Mouse (Mus musculus) erythroblast, embryonic 14.5 days (primary cell): ENCODE measurements around the gene Apol7c. TPM values are rescaled to one million over a fixed set of nuclear protein-coding genes. Genes with fewer than 3 reads are reported as not detected.
"Not testable (repeated sequence)": the region's sequence is repeated elsewhere in the genome, so short reads cannot be mapped to it uniquely, and the experiment has no call there.

Experiments
- H3K27me3 ChIP-seq: 2 replicates; pipeline ENCODE4 v1.6.1; 2012; ENCODE audit warnings: inconsistent platforms; ENCODE audit not compliant: control insufficient read depth
- H3K36me3 ChIP-seq: 2 replicates; pipeline ENCODE4 v1.6.1; 2012; ENCODE audit warnings: mild to moderate bottlenecking, inconsistent platforms; ENCODE audit not compliant: control insufficient read depth
- H3K4me1 ChIP-seq: 2 replicates; pipeline ENCODE4 v1.6.1; 2012; ENCODE audit warnings: inconsistent platforms; ENCODE audit not compliant: control insufficient read depth
- H3K4me3 ChIP-seq: replicated peaks from 2 replicates; pipeline ENCODE3; 2012; ENCODE audit warnings: moderate library complexity, mild to moderate bottlenecking, inconsistent platforms
- H3K9me3 ChIP-seq: 2 replicates; pipeline ENCODE4 v1.6.1; 2012; ENCODE audit warnings: low read length, inconsistent platforms, mixed read lengths; ENCODE audit not compliant: control insufficient read depth
- GATA1 ChIP-seq: IDR thresholded peaks from 2 replicates; pipeline ENCODE4 v1.6.1; 2012; ENCODE audit warnings: low read length, inconsistent platforms, mixed read lengths
- TAL1 ChIP-seq: IDR thresholded peaks from 3 replicates; pipeline ENCODE4 v1.6.1; 2012; ENCODE audit warnings: low read length, inconsistent platforms, mixed read lengths
- polyA plus RNA-seq: library from polyadenylated mRNA; stranded (reverse); fragments of >175 nt; gene quantifications from 2 replicates; pipeline ENCODE4 v1.2.3, GENCODE M21; 2012

Apol7c gene
- not detected in 2 replicates for polyA plus RNA-seq

DNA sequence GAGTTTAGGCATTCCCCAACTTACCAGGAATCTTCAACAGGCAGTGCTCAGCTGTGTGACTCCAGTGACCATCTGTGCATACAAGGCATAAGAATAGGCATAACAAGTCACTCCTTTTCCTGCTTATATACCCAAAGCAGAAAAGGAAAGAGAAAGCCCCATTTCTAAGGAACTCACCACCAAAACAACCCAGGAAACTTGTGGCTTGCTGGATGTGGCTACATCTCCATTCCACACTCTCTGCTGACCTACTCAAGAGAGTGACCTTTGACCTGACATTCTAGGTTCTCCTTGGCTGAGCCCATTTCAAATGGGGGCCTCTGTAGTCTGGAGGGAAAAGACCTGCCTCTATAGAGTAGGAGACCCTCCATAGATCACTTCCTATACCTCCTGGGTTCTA lies at the start of gene Apol7c:
Gene Apol7c, minus strand, starts transcription at position 101 of the 400 bp plus-strand sequence.
- no peaks in the 10 kb centered on the region for H3K4me1 ChIP-seq
- H3K36me3 ChIP-seq = no peaks in the 10 kb centered on the region
- TF ChIP-seq TAL1 (no peak), GATA1 (no peak)

DNA sequence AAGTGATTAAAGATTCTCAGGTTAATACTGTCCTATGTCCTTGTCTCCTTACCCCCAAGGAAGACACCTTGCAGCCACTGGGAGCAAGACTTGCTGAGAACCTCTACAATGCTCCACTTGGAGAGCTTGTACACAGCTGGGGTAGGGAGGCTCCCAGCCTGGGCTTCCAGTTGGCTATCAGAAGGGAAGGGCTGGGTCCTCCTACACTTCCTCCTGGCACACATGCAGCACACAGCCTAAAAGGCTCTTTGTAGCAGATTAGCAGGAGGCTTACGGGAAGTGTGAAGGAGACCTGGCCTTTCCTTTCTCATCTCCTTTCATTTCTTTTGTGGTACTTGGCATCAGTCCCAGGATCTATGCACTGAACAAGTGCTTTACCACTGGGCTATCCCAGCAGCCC lies 48.6 kb upstream of the Apol7c start:
- Histone ChIP-seq H3K36me3 (no peaks in the 10 kb centered on the region), H3K9me3 (no peaks in the 10 kb centered on the region), H3K4me1 (no peaks in the 10 kb centered on the region), H3K27me3 (no peaks in the 10 kb centered on the region), H3K4me3 (no peak overlapping the region)
- TF ChIP-seq TAL1 = no peak
- TF ChIP-seq GATA1 = no peak

More for the DNA sequence above, at the start of gene Apol7c:
- no peaks in the 10 kb centered on the region for H3K9me3 ChIP-seq
- H3K4me3 ChIP-seq = no peak within 1 kb of the TSS
- no peaks in the 10 kb centered on the region for H3K27me3 ChIP-seq

DNA sequence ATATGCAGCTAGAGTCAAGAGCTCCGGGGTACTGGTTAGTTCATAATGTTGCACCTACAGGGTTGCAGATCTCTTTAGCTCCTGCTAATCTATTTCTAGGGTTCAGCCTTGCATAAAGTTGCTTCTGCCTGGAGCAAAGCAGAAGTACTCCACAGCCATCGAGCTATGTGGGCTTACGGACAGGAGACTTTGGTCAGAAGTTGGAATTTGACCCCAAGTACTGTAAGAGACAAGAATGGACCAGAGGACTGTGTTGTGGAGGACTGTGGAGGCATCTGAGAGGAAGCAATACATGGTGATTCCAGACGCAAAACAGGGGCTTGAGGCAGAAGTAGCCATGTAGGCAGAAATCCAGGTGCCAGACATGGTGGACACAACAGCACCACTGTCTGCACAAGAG lies 46.2 kb upstream of the Apol7c start:
- no peaks in the 10 kb centered on the region for H3K27me3 ChIP-seq
- no peaks in the 10 kb centered on the region for H3K4me1 ChIP-seq
- H3K36me3 ChIP-seq = no peaks in the 10 kb centered on the region
- H3K9me3 ChIP-seq = no peaks in the 10 kb centered on the region
- TF ChIP-seq GATA1 = no peak
- no peak for TF ChIP-seq TAL1
- no peak overlapping the region for H3K4me3 ChIP-seq

DNA sequence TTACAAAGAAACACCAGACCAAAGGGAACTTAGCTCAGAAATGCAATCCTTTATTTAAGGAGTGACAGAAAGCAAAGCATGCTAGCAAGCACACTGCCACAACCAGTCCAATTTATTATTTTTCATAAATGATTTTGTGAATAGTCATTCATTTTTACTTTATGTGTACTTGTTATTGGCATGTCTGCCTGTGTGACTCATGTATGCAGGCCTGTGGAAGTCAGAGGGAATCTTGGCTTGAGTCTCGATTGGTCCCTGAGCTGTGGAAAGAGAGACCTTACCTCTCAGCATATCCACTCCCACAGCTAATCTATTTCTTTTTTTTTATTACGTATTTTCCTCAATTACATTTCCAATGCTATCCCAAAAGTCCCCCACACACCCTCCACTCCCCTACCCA lies 45.7 kb upstream of the Apol7c start:
- no peak overlapping the region for H3K4me3 ChIP-seq

DNA sequence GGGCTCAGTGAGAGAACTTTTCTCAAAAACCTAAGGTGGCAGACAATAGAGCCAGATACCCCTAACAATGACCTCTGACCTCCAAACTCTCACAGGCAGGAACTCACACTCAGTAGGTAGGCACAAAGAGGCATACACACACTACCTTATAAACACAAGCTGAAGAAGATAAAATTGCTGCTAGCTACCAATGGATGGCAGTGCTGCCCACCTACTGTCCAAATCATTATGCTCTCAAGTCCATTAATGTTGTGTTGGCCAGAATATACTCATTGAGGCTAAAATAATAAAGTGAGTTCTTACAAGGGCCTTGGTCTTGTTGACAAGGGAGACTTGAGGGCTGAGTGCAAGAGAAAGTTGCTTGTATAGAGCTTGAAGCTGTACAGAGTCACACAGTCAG lies 30.1 kb upstream of the Apol7c start:
- no peak for TF ChIP-seq TAL1
- TF ChIP-seq GATA1 = no peak
- H3K4me3 ChIP-seq = no peak overlapping the region
- H3K4me1 ChIP-seq = no peaks in the 10 kb centered on the region
- no peaks in the 10 kb centered on the region for H3K9me3 ChIP-seq
- H3K27me3 ChIP-seq = no peaks in the 10 kb centered on the region
- no peaks in the 10 kb centered on the region for H3K36me3 ChIP-seq

More for the DNA sequence above, 45.7 kb upstream of the Apol7c start:
- no peak for TF ChIP-seq GATA1
- TF ChIP-seq TAL1 = no peak
- H3K36me3 ChIP-seq = no peaks in the 10 kb centered on the region
- no peaks in the 10 kb centered on the region for H3K9me3 ChIP-seq
- no peaks in the 10 kb centered on the region for H3K4me1 ChIP-seq
- no peaks in the 10 kb centered on the region for H3K27me3 ChIP-seq

DNA sequence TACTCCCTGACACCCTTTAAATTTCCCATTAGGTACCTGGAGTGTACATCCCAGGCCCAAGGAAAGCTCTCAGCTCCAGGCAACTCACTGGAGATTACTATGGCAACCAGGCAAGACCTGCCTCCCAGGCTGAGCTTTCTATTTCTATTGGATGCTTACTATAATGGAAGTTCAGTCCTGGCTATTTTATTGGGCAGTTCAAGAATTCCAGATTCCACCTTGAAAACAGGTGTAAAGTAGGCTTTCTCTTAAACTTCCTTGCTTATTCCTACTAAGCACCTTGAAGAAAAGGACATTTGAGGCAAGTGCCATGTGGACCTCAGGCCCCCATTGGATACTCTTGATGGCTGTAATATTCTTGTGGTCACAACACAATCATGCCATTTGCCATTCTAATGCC lies 28.7 kb upstream of the Apol7c start, which contains the start of gene 1700025B11Rik:
Gene 1700025B11Rik, minus strand, starts transcription at position 101 of the 400 bp plus-strand sequence.
- no peak for TF ChIP-seq GATA1
- no peak for TF ChIP-seq TAL1
- H3K4me3 ChIP-seq = no peak within 1 kb of the TSS
- no peaks in the 10 kb centered on the region for H3K9me3 ChIP-seq
- H3K4me1 ChIP-seq = no peaks in the 10 kb centered on the region
- H3K27me3 ChIP-seq = no peaks in the 10 kb centered on the region
- no peaks in the 10 kb centered on the region for H3K36me3 ChIP-seq

DNA sequence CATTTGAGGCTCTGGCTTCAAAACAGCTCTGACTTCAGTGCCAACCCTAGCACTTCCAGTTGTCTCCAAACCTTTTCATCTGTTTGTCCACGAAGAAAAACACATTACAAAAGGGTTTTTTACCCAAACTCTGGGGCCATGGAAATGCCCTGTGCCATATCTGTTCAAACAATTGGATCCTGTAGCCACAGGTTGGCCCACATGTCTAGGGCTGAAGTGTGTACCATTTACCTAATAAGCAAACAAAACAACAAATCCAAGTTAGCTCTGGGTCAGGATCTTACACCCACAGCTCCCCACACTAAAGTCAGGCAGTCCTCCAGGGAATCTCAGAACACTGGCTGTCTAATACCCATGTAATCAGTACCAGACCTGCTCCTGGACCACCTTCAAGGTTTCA lies 6.1 kb upstream of the Apol7c start:
- not testable (repeated sequence) for H3K4me1 ChIP-seq, H3K36me3 ChIP-seq, H3K4me3 ChIP-seq, H3K9me3 ChIP-seq, H3K27me3 ChIP-seq

DNA sequence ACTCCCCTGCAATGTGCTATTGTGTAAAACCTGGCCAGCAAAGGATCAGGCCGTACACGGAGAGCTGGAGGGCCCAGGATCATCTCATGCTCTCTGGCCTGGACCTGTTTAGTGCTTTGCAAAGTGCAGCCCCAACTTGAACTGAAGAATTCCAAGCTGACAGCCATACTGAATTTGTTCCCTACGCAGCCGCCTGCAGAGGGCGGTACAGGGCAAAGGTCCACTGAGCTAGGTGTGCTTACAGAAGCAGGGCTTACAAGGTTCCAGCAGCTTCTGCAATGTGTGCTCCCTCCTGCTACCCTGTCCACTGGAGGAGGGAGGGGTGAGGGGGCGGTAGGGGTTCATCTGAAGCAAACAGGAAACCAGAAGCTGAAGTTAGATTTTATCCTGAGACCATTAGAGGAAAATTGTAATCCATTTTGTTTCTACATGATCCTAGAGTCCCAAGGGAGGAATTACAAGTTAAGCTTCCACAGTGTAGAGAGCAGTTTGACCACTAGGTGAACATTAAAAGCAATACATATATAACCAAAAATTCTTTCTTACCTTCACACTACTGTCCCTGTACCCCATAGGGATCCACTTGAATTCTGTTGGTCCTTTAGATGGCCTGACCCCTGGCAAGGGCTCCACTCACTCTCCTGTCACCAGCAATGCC lies 9.8 kb downstream of the Apol7c start:
- not testable (repeated sequence) for H3K4me3 ChIP-seq, H3K4me1 ChIP-seq, H3K36me3 ChIP-seq, H3K27me3 ChIP-seq, H3K9me3 ChIP-seq

DNA sequence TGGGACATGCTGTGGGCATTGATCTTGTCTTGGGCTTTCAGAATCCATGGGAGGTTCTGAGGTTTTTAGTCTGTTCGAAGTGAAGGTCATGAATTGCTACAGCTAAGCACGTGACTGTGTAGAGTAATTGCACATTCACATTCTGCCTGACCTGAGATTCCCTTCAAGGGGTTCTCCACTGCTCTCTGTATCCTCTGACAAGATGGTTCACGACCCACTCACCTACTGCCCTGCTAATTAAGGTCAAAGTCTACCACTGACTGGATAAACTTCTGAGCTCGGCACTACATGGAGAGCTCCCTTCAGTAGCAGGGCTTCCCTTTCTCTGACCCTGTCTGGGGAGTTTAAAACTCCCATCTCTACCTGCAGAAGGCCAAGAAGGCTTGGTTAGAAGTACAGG lies 12.5 kb downstream of the Apol7c start:
- H3K4me3 ChIP-seq, H3K36me3 ChIP-seq, H3K9me3 ChIP-seq, H3K4me1 ChIP-seq, H3K27me3 ChIP-seq: not testable (repeated sequence)

DNA sequence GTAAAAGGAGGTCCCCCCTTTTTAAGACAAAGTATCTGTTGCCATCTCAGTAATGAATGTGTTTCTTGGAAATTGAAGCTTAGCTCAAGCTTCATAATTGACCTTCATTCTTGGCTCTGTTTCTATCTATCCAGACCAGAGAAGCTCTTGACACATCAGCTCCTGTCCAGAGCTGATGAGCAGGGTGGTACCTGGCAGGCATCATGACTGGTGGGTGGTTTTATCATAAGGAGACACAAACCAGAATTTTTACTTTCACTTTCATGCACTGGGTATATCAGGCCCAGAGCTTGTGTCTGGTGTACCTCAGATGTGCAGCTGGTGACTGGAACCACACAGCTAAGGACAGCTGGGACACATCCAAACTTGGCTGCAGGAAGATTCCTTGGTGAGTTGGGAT lies 25.1 kb downstream of the Apol7c start, which contains the start of gene Apol11a:
Gene Apol11a, plus strand, starts transcription at position 306 of the 400 bp plus-strand sequence.
- H3K36me3 ChIP-seq, H3K4me1 ChIP-seq, H3K9me3 ChIP-seq, H3K4me3 ChIP-seq, H3K27me3 ChIP-seq: not testable (repeated sequence)

DNA sequence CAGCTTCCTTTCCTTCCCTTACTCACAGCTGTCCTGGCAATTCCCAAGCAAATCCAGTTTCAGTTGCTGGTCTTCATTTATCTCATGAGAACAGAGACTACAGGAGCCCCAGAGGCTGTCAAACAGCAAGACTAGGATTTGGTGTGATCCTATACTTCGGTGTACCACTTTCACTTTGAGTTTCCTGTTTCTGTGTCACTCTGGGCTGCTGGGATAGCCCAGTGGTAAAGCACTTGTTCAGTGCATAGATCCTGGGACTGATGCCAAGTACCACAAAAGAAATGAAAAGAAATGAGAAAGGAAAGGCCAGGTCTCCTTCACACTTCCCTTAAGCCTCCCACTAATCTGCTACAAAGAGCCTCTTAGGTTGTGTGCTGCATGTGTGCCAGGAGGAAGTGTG lies 38.4 kb downstream of the Apol7c start:
- not testable (repeated sequence) for H3K9me3 ChIP-seq, H3K4me1 ChIP-seq, H3K27me3 ChIP-seq, H3K36me3 ChIP-seq, H3K4me3 ChIP-seq

DNA sequence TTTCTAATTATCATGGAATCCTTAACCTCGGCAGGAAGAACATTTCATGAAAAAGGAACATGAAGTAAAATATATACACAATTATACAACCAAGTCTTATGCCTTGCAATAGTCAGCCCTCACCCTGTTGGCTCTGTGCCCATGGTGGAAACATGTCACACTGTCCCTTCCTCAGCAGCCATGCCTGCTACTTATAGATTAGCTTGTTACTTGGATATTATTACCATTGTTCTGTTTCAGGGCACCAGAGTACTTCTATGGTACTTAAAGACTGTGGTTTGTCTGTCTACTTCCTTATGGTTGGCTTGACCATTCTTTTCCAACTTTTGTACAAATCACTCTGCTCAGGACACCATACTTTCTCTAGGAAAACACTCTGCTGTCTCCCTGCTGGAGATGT lies 39.9 kb downstream of the Apol7c start:
- not testable (repeated sequence) for H3K4me3 ChIP-seq, H3K4me1 ChIP-seq, H3K27me3 ChIP-seq, H3K36me3 ChIP-seq, H3K9me3 ChIP-seq
